Mouse (Mus musculus) myocyte (in vitro differentiated cells): Measurements from ENCODE around the gene Gm10800. TPM values are rescaled to one million over a fixed set of nuclear protein-coding genes. Genes with fewer than 3 reads are reported as not detected.
"Not testable (repeated sequence)": the region's sequence is repeated elsewhere in the genome, so short reads cannot be mapped to it uniquely, and the experiment has no call there.

ENCODE experiments used
- H3K27me3 ChIP-seq: one replicate; pipeline ENCODE4 v1.6.1; 2011; ENCODE audit not compliant: control insufficient read depth, insufficient read depth, insufficient read length
- H3K36me3 ChIP-seq: one replicate; pipeline ENCODE4 v1.6.1; 2011; ENCODE audit not compliant: control insufficient read depth, insufficient read depth
- H3K4me2 ChIP-seq: one replicate; pipeline ENCODE4 v1.6.1; 2011; ENCODE audit warnings: low read depth, control low read depth
- H3K4me3 ChIP-seq: one replicate; pipeline ENCODE4 v1.5.1; 2011; ENCODE audit warnings: mild to moderate bottlenecking, control low read depth, moderate library complexity
- H3K79me2 ChIP-seq: one replicate; pipeline ENCODE4 v1.6.1; 2011; ENCODE audit not compliant: control insufficient read depth, insufficient read depth
- H3ac ChIP-seq: one replicate; pipeline ENCODE4 v1.6.1; 2011; ENCODE audit not compliant: control insufficient read depth, insufficient read length
- CEBPB ChIP-seq: IDR thresholded peaks from 2 replicates; pipeline ENCODE4 v1.6.1; 2011; ENCODE audit warnings: mild to moderate bottlenecking, moderate library complexity; ENCODE audit not compliant: poor library complexity, insufficient read depth, severe bottlenecking
- MAX ChIP-seq: IDR thresholded peaks from one replicate; pipeline ENCODE4 v1.6.1; 2011; ENCODE audit warnings: low read depth, mild to moderate bottlenecking, control low read depth
- MYOD1 ChIP-seq, 3 experiments: IDR thresholded peaks; one replicate each; pipeline ENCODE4 v1.6.1; 2011; ENCODE audit warnings: control low read depth in 2 of 3, low read depth in 2 of 3, mild to moderate bottlenecking in 2 of 3, moderate library complexity in 1 of 3; ENCODE audit not compliant: insufficient read length in 2 of 3, control insufficient read depth in 1 of 3
- MYOG ChIP-seq, 3 experiments: IDR thresholded peaks; one replicate each; pipeline ENCODE4 v1.6.1; 2011; ENCODE audit warnings: control low read depth in 2 of 3, low read depth in 2 of 3, mild to moderate bottlenecking in 2 of 3; ENCODE audit not compliant: insufficient read length in 2 of 3, control insufficient read depth in 1 of 3, insufficient read depth in 1 of 3
- POLR2AphosphoS2 ChIP-seq: IDR thresholded peaks from one replicate; pipeline ENCODE4 v1.6.1; 2011; ENCODE audit warnings: low read depth, control low read depth; ENCODE audit not compliant: insufficient read length
- REST ChIP-seq: IDR thresholded peaks from one replicate; pipeline ENCODE4 v1.6.1; 2011; ENCODE audit warnings: mild to moderate bottlenecking, control low read depth, moderate library complexity; ENCODE audit not compliant: insufficient read depth, insufficient read length
- SRF ChIP-seq: IDR thresholded peaks from one replicate; pipeline ENCODE4 v1.6.1; 2011; ENCODE audit warnings: low read depth; ENCODE audit not compliant: control insufficient read depth, insufficient read length
- TCF12 ChIP-seq: IDR thresholded peaks from one replicate; pipeline ENCODE4 v1.6.1; 2011; ENCODE audit warnings: mild to moderate bottlenecking, control low read depth; ENCODE audit not compliant: poor library complexity, insufficient read depth, severe bottlenecking
- TCF3 ChIP-seq: IDR thresholded peaks from one replicate; pipeline ENCODE4 v1.6.1; 2011; ENCODE audit warnings: low read depth, control low read depth; ENCODE audit not compliant: insufficient read length
- polyA plus RNA-seq: library from polyadenylated mRNA; unstranded; fragments of >200 nt; fragmentation: generic; extraction: Trizol; gene quantifications from one replicate; pipeline ENCODE4 v1.2.1, GENCODE M21; 2012; ENCODE audit warnings: missing spikeins

Gene Gm10800
- polyA plus RNA-seq, result 0.25 TPM

GRCm38 (mm10) chr2:98667201-98667600 is at the start of gene Gm10800:
Gm10800 (minus strand) TSS chr2:98667301.
- H3K79me2 ChIP-seq, H3K4me3 ChIP-seq, H3ac ChIP-seq, H3K27me3 ChIP-seq, H3K4me2 ChIP-seq, H3K36me3 ChIP-seq: not testable (repeated sequence)

GRCm38 (mm10) chr2:98697533-98697932 is 30.4 kb upstream of the Gm10800 start:
- TF ChIP-seq POLR2AphosphoS2 (no peak), REST (no peak), MYOG (IDR thresholded peaks at IDR 0.05; ENCODE audit: control insufficient read depth in 1 of 3, insufficient read depth in 1 of 3, insufficient read length in 2 of 3, low read depth in 2 of 3) (no peak), TCF3 (no peak), MAX (no peak), SRF (no peak), TCF12 (no peak), MYOD1 (IDR thresholded peaks at IDR 0.05; ENCODE audit: control insufficient read depth in 1 of 3, insufficient read length in 2 of 3, low read depth in 2 of 3) (no peak), CEBPB (no peak)
- H3K79me2 ChIP-seq, result no peaks in the 10 kb centered on the region
- no peaks in the 10 kb centered on the region for H3K27me3 ChIP-seq
- no peaks in the 10 kb centered on the region for H3K36me3 ChIP-seq
- no peak overlapping the region for H3K4me3 ChIP-seq
- no peak overlapping the region for H3ac ChIP-seq
- no peak overlapping the region for H3K4me2 ChIP-seq

- H3K4me3 ChIP-seq, H3K36me3 ChIP-seq, H3K4me2 ChIP-seq, H3ac ChIP-seq, H3K27me3 ChIP-seq, H3K79me2 ChIP-seq: not testable (repeated sequence)
Observed at GRCm38 (mm10) chr2:98661937-98662336, 5.2 kb downstream of the Gm10800 start, which contains the start of gene Gm10801. Gm10801 (plus strand) TSS chr2:98662237.

Other genes with a start within 250 kb of the Gm10800 start
- gene Gm10801, start 5.1 kb downstream of the Gm10800 start, polyA plus RNA-seq, result 0.11 TPM